Comparison of ENCODE assay signal across 9 mouse cellular contexts in the genomic region with DNA sequence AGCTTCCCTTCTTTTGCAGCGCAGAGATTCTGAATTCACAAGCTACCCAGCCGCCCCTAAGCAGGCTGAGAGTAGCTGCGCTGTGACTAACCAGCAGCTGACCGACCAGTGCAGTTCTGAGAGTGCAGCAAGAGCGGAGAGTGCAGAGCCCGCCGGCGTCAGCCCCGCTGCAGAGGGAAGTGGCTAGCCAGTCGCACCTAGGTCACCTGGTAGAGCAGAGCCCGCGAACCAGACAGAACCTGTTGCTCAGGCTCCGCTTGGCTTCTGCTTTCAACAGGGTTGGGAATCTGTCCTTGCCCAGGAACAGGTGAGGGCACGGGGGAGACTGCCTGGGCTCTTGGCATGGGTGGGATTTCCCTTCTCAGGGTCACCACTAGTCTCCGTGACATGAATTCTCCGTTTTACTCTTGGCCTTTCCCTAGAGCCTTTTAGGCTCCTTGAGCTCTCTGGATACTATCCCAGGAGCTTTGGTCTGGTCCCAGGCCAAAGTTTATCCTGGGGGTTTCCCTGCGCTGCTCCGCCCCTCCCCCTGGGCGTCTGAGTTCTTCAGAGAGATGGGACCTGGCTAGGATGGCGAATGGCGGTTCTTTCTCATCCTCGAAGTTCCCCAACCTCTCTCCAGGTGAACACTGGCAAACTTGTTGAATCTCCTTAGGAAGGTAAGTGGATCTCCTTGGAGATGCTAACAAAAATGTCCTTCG. TPM values are rescaled to one million over a fixed set of nuclear protein-coding genes. Genes with fewer than 3 reads are reported as not detected.
DNase-seq lines count a peak whose midpoint lies in the region; ATAC-seq and TF ChIP-seq lines count a peak whose summit lies in the region.
"Had no signal": no experiment of that assay in that cellular context is flagged by ENCODE, and none has a peak within 500 bp of the region (broad histone marks: within the 10 kb centered on the region; RNA-seq: fewer than 3 reads in every experiment).

Npffr2 (plus strand) TSS at position 552 of the 701 bp plus-strand sequence.

- H3K27ac ChIP-seq in ES-Bruce4 (ENCODE audit: insufficient read depth, low read length) = no peak within 1 kb of the TSS
- no peak within 1 kb of the TSS for H3K27ac ChIP-seq in forebrain, embryonic 11.5 days (ENCODE audit: low read depth, low read length)
- no peak within 1 kb of the TSS for H3K27ac ChIP-seq in kidney, embryonic 14.5 days (ENCODE audit: low read depth, low read length)
- no peak within 1 kb of the TSS for H3K27ac ChIP-seq in lung, embryonic 16.5 days (ENCODE audit: low read length)

- TF ChIP-seq EP300 in ES-Bruce4 (IDR thresholded peaks at IDR 0.05; ENCODE audit: insufficient read depth, low read depth, low read length) = no peak

- no peak for DNase-seq in cerebellum, adult 11-12 months
- DNase-seq in forebrain, embryonic 11.5 days (ENCODE audit: low spot score) = peak; percentile 70
- DNase-seq in right cerebral cortex, postnatal 25 days = peak; percentile 8
- DNase-seq in thymus, postnatal 14 days = no peak

- H3K27me3 ChIP-seq in ES-Bruce4 (ENCODE audit: control insufficient read depth, insufficient read depth, low read length, poor library complexity, severe bottlenecking) = peaks cover 3% of the 10 kb centered on the region; the same call in 1 of the 2 replicates
- no peaks in the 10 kb centered on the region; the same call in 1 of the 2 replicates for H3K27me3 ChIP-seq in forebrain, embryonic 11.5 days (ENCODE audit: control insufficient read depth, insufficient read depth, low read length)
- H3K27me3 ChIP-seq in kidney, embryonic 14.5 days (ENCODE audit: control insufficient read depth, insufficient read depth, low read length) = peaks cover 7% of the 10 kb centered on the region; the same call in 1 of the 2 replicates
- peaks cover 3% of the 10 kb centered on the region; the same call in 1 of the 2 replicates for H3K27me3 ChIP-seq in lung, embryonic 16.5 days (ENCODE audit: control insufficient read depth, insufficient read depth, low read depth, low read length)

- no peaks in the 10 kb centered on the region for H3K36me3 ChIP-seq in ES-Bruce4 (ENCODE audit: control insufficient read depth, insufficient read depth, low read length, poor library complexity, severe bottlenecking)
- H3K36me3 ChIP-seq in forebrain, embryonic 11.5 days (ENCODE audit: control insufficient read depth, insufficient read depth, low read length) = no peaks in the 10 kb centered on the region
- H3K36me3 ChIP-seq in kidney, embryonic 14.5 days (ENCODE audit: control insufficient read depth, insufficient read depth, low read length) = no peaks in the 10 kb centered on the region
- H3K36me3 ChIP-seq in lung, embryonic 16.5 days (ENCODE audit: control insufficient read depth, insufficient read depth, low read length) = no peaks in the 10 kb centered on the region

- peak; percentile 61; the same call in 1 of the 2 replicates for ATAC-seq in cerebellum, adult (ENCODE audit: insufficient number of reproducible peaks, low FRiP score, low TSS enrichment)
- peak; percentile 89 for ATAC-seq in forebrain, embryonic 11.5 days (replicated peaks; ENCODE audit: low FRiP score)
- peak; percentile 96 for ATAC-seq in kidney, embryonic 14.5 days (ENCODE audit: low FRiP score, low TSS enrichment)
- ATAC-seq in lung, embryonic 16.5 days (ENCODE audit: low read depth) = peak; percentile 89

- peak within 1 kb of the TSS; percentile 52 for H3K4me3 ChIP-seq in ES-Bruce4 (ENCODE audit: low read depth, low read length)
- peak within 1 kb of the TSS; percentile 38 for H3K4me3 ChIP-seq in forebrain, embryonic 11.5 days (ENCODE audit: low read depth, low read length)
- peak within 1 kb of the TSS; percentile 35 for H3K4me3 ChIP-seq in kidney, embryonic 14.5 days (ENCODE audit: low read length)
- H3K4me3 ChIP-seq in lung, embryonic 16.5 days (ENCODE audit: low read length) = peak within 1 kb of the TSS; percentile 40
- H3K4me3 ChIP-seq: erythroblast, embryonic 14.5 days had no signal

- H3K4me2 ChIP-seq in forebrain, embryonic 11.5 days (ENCODE audit: low read depth, low read length, severe bottlenecking) = peak within 1 kb of the TSS; percentile 84
- peak within 1 kb of the TSS; percentile 62 for H3K4me2 ChIP-seq in kidney, embryonic 14.5 days (replicated peaks; ENCODE audit: low read depth, low read length)
- peak within 1 kb of the TSS; percentile 66 for H3K4me2 ChIP-seq in lung, embryonic 16.5 days (ENCODE audit: low read depth, low read length)

- no peak for TF ChIP-seq CTCF in ES-Bruce4 (IDR thresholded peaks at IDR 0.05; ENCODE audit: low read depth, low read length)

- 3% methylated on average over 23 of the region's 23 CpGs for WGBS in forebrain, embryonic 11.5 days
- 5% methylated on average over 21 of the region's 23 CpGs for WGBS in kidney, embryonic 14.5 days
- WGBS in lung, embryonic 16.5 days = 5% methylated on average over 23 of the region's 23 CpGs

- peak within 1 kb of the TSS; percentile 24; the same call in 1 of the 2 replicates for H3K9ac ChIP-seq in ES-Bruce4 (ENCODE audit: low read depth, poor library complexity, severe bottlenecking)
- peak within 1 kb of the TSS; percentile 54 for H3K9ac ChIP-seq in forebrain, embryonic 11.5 days (ENCODE audit: low read length)
- H3K9ac ChIP-seq in kidney, embryonic 14.5 days (ENCODE audit: low read depth, low read length) = no peak within 1 kb of the TSS; the same call in 1 of the 2 replicates
- peak within 1 kb of the TSS; percentile 46 for H3K9ac ChIP-seq in lung, embryonic 16.5 days (ENCODE audit: low read length)

- H3K9me3 ChIP-seq in ES-Bruce4 (replicated peaks; ENCODE audit: control insufficient read depth, insufficient read depth, low read length, poor library complexity, severe bottlenecking) = no peaks in the 10 kb centered on the region
- no peaks in the 10 kb centered on the region for H3K9me3 ChIP-seq in forebrain, embryonic 11.5 days (ENCODE audit: control insufficient read depth, low read length)
- H3K9me3 ChIP-seq in kidney, embryonic 14.5 days (ENCODE audit: control insufficient read depth, low read length) = no peaks in the 10 kb centered on the region
- no peaks in the 10 kb centered on the region for H3K9me3 ChIP-seq in lung, embryonic 16.5 days (ENCODE audit: control insufficient read depth, low read length)

- H3K4me1 ChIP-seq in ES-Bruce4 (ENCODE audit: control insufficient read depth, insufficient read depth, low read length) = no peaks in the 10 kb centered on the region
- H3K4me1 ChIP-seq in forebrain, embryonic 11.5 days (replicated peaks; ENCODE audit: control insufficient read depth, insufficient read depth, low read length) = no peaks in the 10 kb centered on the region
- H3K4me1 ChIP-seq in kidney, embryonic 14.5 days (ENCODE audit: control insufficient read depth, insufficient read depth, low read length) = no peaks in the 10 kb centered on the region
- peaks cover 7% of the 10 kb centered on the region for H3K4me1 ChIP-seq in lung, embryonic 16.5 days (replicated peaks; ENCODE audit: control insufficient read depth, insufficient read depth, low read length)

- no peak for TF ChIP-seq POLR2A in ES-Bruce4 (IDR thresholded peaks at IDR 0.05; ENCODE audit: insufficient read depth, low read length)

RNA-seq across cellular contexts. Expression of gene Npffr2, which starts in this region (rescaled TPM):
- not detected in 2 replicates for polyA plus RNA-seq in ES-Bruce4 (2011; ENCODE audit: insufficient read depth, insufficient read length, low read depth, missing spikeins)
- 0.15 TPM in 1 of 2 replicates, not detected in the other for polyA plus RNA-seq in forebrain, embryonic 11.5 days (2014; fragmentation: Nextera tagmentation; extraction: Ambion mirVana)
- not detected in 2 replicates for polyA plus RNA-seq in kidney, embryonic 14.5 days (2014; fragmentation: Nextera tagmentation; extraction: Ambion mirVana)
- not detected in 2 replicates for polyA plus RNA-seq in lung, embryonic 16.5 days (2015; fragmentation: Nextera tagmentation; extraction: Ambion mirVana)
- polyA plus RNA-seq: erythroblast, embryonic 14.5 days had no signal

Comparison
In these comparisons a context has a peak if more than half of its experiments do, and no peak if none do; other contexts are left out.
1. Peak in DNase-seq, ATAC-seq, H3K4me3 ChIP-seq, H3K9ac ChIP-seq and H3K4me2 ChIP-seq in forebrain, embryonic 11.5 days; RNA of the gene not detected or under 1 TPM.
2. Peak in ATAC-seq, H3K4me3 ChIP-seq and H3K4me2 ChIP-seq in kidney, embryonic 14.5 days; RNA of the gene not detected or under 1 TPM.
3. Peak in ATAC-seq, H3K4me3 ChIP-seq, H3K9ac ChIP-seq and H3K4me2 ChIP-seq in lung, embryonic 16.5 days; RNA of the gene not detected or under 1 TPM.